Mouse (Mus musculus): Measurements from ENCODE around the gene Nsd1. TPM values are rescaled to one million over a fixed set of nuclear protein-coding genes. Genes with fewer than 3 reads are reported as not detected.
A peak's percentile ranks its signal among the peaks of the same experiment; 100 is the strongest.

The Nsd1 gene
- total RNA-seq (2021), result 100 to 1,000 TPM; 124 to 125 TPM

- no peak for DNase-seq (ENCODE audit: low spot score in 2 of 2)
- intact Hi-C loops (cut with DNase I), result loop anchor here (2.0 kb wide), 2 partner anchors 19 to 27 kb away; no protein-coding TSS in a partner anchor
These were observed at the start of gene Nsd1 for GRCm38 (mm10) chr13:55209649-55210192. Gene Nsd1 (plus strand): TSS chr13:55209782.

DNA sequence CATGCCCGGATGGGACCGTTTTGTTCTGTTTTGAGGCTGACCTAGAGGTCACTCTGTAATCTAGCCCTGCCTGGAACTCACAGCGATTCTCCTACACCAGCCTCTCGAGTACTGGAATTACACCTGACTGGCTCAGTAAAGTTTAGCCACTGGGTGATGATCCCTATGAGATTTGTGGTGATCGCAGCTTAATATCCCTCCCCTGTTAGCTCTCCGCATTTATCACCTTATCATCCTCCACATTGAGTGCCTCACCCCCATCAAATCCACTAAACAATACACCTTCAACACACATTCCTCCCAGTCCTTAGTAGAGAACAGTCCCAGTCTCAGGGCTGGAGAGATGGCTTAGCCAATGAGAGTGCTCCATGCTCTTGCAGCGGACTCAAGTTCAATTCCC lies 47.2 kb upstream of the Nsd1 start:
- intact Hi-C loops (cut with DNase I), result no loop called here
- DNase-seq (ENCODE audit: low spot score in 2 of 2), result no peak

- no peak for DNase-seq (ENCODE audit: low spot score in 2 of 2)
- intact Hi-C loops (cut with DNase I), result no loop called here
These were observed 46.0 kb upstream of the Nsd1 start for GRCm38 (mm10) chr13:55163553-55163952.

GRCm38 (mm10) chr13:55165831-55166339 lies 43.7 kb upstream of the Nsd1 start:
- intact Hi-C loops (cut with DNase I), result no loop called here

GRCm38 (mm10) chr13:55166806-55167725 lies 42.5 kb upstream of the Nsd1 start:
- intact Hi-C loops (cut with DNase I), result no loop called here

More at GRCm38 (mm10) chr13:55165831-55166339, 43.7 kb upstream of the Nsd1 start:
- DNase-seq (ENCODE audit: low spot score in 2 of 2), result no peak

GRCm38 (mm10) chr13:55167798-55168197 lies 41.8 kb upstream of the Nsd1 start:
- intact Hi-C loops (cut with DNase I), result no loop called here
- no peak for DNase-seq (ENCODE audit: low spot score in 2 of 2)

More at GRCm38 (mm10) chr13:55166806-55167725, 42.5 kb upstream of the Nsd1 start:
- no peak for DNase-seq (ENCODE audit: low spot score in 2 of 2)

- intact Hi-C loops (cut with DNase I), result no loop called here
- no peak for DNase-seq (ENCODE audit: low spot score in 2 of 2)
These were observed 41.3 kb upstream of the Nsd1 start for GRCm38 (mm10) chr13:55168255-55168654.

DNA sequence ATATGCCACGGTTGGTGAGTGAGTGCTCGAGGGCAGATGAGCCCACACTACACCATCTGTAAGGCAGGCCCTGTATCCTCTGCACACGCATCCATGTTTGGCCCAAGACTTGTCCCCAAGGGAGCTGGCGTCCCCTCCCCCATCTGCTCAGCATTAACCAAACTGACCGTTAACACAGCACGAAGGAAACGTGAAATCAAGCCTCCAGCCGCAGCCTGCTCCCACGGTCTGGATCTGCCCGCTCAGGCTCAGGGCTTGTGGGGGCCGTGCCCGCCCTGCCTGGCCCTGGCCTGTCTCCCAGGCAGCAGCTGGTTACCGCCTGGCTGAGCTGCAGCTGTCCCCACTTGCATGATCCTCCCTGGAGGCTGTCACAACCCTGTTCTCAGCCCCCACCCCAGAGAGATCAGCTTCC lies 40.6 kb upstream of the Nsd1 start:
- DNase-seq (ENCODE audit: low spot score in 2 of 2), result peak in 1 of 2 experiments; percentile 52
- intact Hi-C loops (cut with DNase I), result no loop called here

DNA sequence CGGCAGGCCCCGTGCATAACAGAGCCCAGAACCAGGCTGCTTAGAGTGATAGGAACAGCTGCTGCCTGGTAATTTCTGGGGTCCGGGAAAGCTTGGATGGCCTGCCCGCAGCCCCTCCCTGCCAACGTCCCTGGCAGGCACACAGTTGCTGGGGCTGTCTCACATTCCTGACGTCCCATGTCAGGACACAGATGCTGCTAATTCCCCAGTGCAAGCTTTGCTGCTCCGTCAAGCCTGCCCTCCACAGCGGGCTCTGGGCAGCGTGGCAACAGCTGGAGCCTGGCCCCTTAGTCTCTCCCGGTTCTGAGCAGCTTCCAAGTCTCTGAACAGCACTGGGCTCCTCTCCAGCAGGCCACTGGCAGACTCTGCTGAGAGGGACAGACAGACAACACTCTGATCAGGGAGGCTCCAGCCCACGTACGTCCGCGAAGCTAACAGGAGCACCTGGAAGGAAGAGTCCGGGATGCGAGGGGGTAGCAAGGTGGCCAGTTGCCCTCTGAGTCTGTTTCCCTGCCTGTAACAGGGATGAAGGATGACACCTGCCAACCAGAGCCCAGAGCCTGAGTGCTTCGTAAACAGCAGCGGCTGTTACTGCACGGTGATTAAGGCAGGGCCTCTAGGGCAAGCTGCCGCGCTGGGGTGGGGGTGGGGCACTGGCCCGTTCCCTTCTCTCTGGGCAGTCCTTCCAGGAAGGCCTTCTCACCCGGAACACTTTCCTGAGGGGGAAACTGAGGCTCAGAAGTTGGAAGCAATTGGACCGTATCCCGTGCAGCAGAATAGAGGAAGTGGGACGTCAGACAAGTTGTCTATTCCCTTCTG lies 37.9 kb upstream of the Nsd1 start:
- DNase-seq (ENCODE audit: low spot score in 2 of 2), result peak; percentile 33 to 43
- intact Hi-C loops (cut with DNase I), result no loop called here

- intact Hi-C loops (cut with DNase I), result no loop called here
These were observed 37.2 kb upstream of the Nsd1 start for GRCm38 (mm10) chr13:55172336-55172770.

GRCm38 (mm10) chr13:55174347-55174746 lies 35.2 kb upstream of the Nsd1 start:
- DNase-seq (ENCODE audit: low spot score in 2 of 2), result no peak
- intact Hi-C loops (cut with DNase I), result no loop called here

More at GRCm38 (mm10) chr13:55172336-55172770, 37.2 kb upstream of the Nsd1 start:
- DNase-seq (ENCODE audit: low spot score in 2 of 2), result no peak

DNA sequence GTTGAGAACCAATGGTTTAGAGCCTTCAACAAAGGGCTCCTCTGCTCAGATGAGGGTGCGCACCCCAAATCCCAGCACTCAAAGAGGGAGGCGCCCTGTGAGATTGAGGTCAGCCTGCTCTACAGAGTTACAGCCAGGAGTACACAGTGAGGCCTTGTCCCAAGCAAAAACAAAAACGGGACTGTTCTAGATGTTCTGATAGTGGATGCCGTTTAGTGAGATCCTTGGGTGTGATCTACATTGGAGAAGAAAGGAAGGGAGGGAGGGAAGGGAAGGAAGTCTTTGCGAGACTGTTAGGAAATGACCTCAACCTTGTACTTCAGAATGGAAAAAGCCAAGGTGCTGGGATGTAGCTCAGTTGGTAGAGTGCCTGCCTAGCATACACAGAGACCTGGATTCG lies 33.3 kb upstream of the Nsd1 start:
- DNase-seq (ENCODE audit: low spot score in 2 of 2), result no peak
- intact Hi-C loops (cut with DNase I), result loop anchor here (5.0 kb wide), 1 partner anchor 39 kb away; no protein-coding TSS in a partner anchor

DNA sequence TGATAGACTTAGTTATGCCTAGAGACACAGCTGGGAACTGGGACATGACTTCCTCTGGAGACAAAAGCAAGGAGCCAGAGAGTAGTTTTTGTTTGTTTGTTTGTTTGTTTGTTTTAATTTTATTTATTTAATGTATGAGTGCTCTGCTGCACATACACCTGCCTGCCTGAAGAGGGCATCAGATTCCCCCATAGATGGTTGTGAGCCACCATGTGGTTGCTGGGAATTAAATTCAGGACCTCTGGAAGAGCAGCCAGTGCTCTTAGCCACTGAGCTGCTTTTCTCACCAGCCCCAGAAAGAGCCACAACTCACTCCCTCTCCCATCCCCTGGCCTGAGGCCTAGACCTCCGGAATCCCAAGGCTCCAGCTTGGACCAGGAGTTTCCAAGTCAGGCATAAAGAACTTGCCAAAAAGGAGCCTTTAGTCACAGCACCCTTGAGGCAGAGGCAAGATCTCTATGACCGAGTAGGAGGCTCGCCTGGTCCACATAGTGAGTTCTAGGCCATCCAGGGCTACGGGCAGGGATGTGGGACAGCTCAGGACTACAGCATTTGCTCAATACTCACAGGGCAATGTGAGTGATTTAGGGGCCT lies 31.6 kb upstream of the Nsd1 start:
- DNase-seq (ENCODE audit: low spot score in 2 of 2), result no peak
- intact Hi-C loops (cut with DNase I), result loop anchor here (1.0 to 5.0 kb wide), 4 partner anchors 41 to 461 kb away; partner anchors contain the start of gene Zfp346

- intact Hi-C loops (cut with DNase I), result loop anchor here (1.0 to 5.0 kb wide), 4 partner anchors 41 to 462 kb away; partner anchors contain the start of gene Zfp346
- peak; percentile 69 to 79 for DNase-seq (ENCODE audit: low spot score in 2 of 2)
These were observed 31.0 kb upstream of the Nsd1 start for GRCm38 (mm10) chr13:55178556-55178955.

- intact Hi-C loops (cut with DNase I), result loop anchor here (2.0 to 5.0 kb wide), 2 partner anchors 42 to 463 kb away; no protein-coding TSS in a partner anchor
- no peak for DNase-seq (ENCODE audit: low spot score in 2 of 2)
These were observed 30.0 kb upstream of the Nsd1 start for GRCm38 (mm10) chr13:55179591-55179990.

GRCm38 (mm10) chr13:55181786-55182172 lies 27.8 kb upstream of the Nsd1 start:
- intact Hi-C loops (cut with DNase I), result loop anchor here (2.0 kb wide), 1 partner anchor 29 kb away; no protein-coding TSS in a partner anchor
- no peak for DNase-seq (ENCODE audit: low spot score in 2 of 2)

- intact Hi-C loops (cut with DNase I), result loop anchor here (2.0 kb wide), 1 partner anchor 28 kb away; no protein-coding TSS in a partner anchor
- DNase-seq (ENCODE audit: low spot score in 2 of 2), result peak; percentile 74 to 82
These were observed 27.2 kb upstream of the Nsd1 start for GRCm38 (mm10) chr13:55182173-55182894.

- intact Hi-C loops (cut with DNase I), result loop anchor here (2.0 kb wide), 1 partner anchor 27 kb away; no protein-coding TSS in a partner anchor
- DNase-seq (ENCODE audit: low spot score in 2 of 2), result no peak
These were observed 26.2 kb upstream of the Nsd1 start for GRCm38 (mm10) chr13:55183382-55183781.
